Mouse (Mus musculus): Measurements from ENCODE around the gene Aak1. TPM values are rescaled to one million over a fixed set of nuclear protein-coding genes. Genes with fewer than 3 reads are reported as not detected.
A peak's percentile ranks its signal among the peaks of the same experiment; 100 is the strongest.
"Not testable (repeated sequence)": the region's sequence is repeated elsewhere in the genome, so short reads cannot be mapped to it uniquely, and the experiment has no call there.

The Aak1 gene
- polyA plus RNA-seq, 1 experiment = 22.8 TPM

DNA sequence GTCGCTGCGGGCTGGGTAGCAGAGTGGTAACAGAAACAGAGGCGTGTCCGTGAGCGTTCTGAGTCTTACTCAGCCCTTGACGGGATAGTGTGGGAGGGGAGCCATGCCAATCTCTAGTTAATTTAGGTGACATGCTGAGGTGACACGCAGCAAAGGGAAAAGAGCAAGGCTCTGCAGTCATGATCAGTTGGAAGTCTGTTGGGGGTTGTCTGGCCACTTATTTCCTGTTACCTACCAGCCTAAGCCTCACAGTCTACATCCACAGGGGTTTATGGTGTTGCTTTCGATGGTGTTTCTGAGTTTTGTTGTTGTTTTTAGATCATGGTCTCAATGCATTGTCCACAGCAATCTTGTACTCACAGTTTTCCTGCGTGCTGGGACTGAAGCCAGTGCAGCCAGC, 21.0 kb downstream of the Aak1 start:
- Histone ChIP-seq H3K27me3 (ENCODE audit: control insufficient read depth, insufficient read depth, low read length) (no peaks in the 10 kb centered on the region), H3K36me3 (ENCODE audit: control insufficient read depth, insufficient read depth, low read length) (0 out of 2 replicates have a peak, but pooled peaks cover 2% of the 10 kb centered on the region), H3K27ac (ENCODE audit: insufficient read depth, low read depth, low read length) (no peak overlapping the region), H3K4me1 (ENCODE audit: control insufficient read depth, insufficient read depth, insufficient read length, low read length) (peaks cover 4% of the 10 kb centered on the region; the same call in 1 of the 2 replicates), H3K4me3 (ENCODE audit: low read depth, low read length) (no peak overlapping the region)
- WGBS = 85% methylated on average over 9 of the region's 9 CpGs
- no peak for TF ChIP-seq POLR2A (IDR thresholded peaks at IDR 0.05; ENCODE audit: low read depth, low read length)
- TF ChIP-seq CTCF (IDR thresholded peaks at IDR 0.05; ENCODE audit: extremely low read depth, insufficient read length, insufficient replicate concordance, low read depth, low read length) = no peak

DNA sequence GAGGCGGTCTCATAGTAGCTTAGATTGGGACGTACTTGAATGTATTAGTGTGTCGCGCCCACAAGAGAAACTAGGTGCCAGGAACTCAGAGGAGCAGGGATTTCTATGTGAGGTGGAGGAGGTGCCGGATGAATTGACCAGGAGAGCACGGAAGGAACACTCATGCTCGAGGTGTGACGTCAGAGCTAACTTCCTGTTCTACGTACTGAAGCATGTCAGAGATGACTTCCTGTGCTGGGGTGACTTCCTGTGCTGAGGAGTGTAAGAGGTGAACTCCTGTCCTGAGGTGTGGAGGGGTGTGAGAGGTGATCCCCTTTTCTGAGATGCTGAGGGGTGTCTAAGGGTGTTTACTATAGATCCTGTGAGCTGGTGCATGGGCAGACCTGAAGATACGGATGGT, 22.5 kb downstream of the Aak1 start:
- H3K4me1 ChIP-seq (ENCODE audit: control insufficient read depth, insufficient read depth, insufficient read length, low read length) = peaks cover 4% of the 10 kb centered on the region; the same call in 1 of the 2 replicates
- H3K36me3 ChIP-seq (ENCODE audit: control insufficient read depth, insufficient read depth, low read length) = 0 out of 2 replicates have a peak, but pooled peaks cover 2% of the 10 kb centered on the region
- no peak overlapping the region for H3K4me3 ChIP-seq (ENCODE audit: low read depth, low read length)
- 90% methylated on average over 10 of the region's 10 CpGs for WGBS
- H3K27ac ChIP-seq (ENCODE audit: insufficient read depth, low read depth, low read length) = no peak overlapping the region
- no peak for TF ChIP-seq POLR2A (IDR thresholded peaks at IDR 0.05; ENCODE audit: low read depth, low read length)
- H3K27me3 ChIP-seq (ENCODE audit: control insufficient read depth, insufficient read depth, low read length) = no peaks in the 10 kb centered on the region

DNA sequence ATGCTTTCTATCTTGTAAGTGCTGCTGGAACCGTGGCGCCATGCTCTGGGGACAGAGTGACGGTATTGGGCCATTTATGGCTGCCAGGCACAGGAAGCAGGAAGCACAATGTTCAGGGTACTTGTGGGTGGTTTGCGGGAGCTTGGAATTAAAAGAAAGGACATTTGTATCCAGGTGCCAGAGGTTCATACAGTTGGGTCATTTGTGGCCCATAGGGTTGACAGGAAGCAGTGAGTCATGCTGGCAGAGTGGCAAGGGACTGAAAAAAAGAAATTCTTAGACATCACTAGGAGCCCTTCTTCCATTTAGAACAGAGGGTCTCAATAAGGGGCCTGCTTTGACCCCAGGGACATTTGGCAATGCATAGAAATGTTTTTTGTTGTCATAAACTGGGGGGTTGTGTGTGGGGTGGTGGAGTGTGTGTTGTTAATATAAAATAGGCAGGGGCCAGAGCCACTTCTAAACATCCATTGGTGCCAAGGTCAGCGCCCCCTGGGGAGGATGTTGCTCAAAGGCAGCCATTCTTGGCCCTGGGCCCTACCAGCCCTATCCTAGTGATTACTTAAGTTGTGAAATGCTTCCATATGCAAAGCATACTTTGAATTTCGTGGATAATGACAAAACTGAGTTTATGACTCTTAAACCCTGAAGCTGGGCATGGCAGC, 25.5 kb downstream of the Aak1 start:
- 83% methylated on average over 6 of the region's 6 CpGs for WGBS
- Histone ChIP-seq H3K4me3 (ENCODE audit: low read depth, low read length) (no peak overlapping the region), H3K27ac (ENCODE audit: insufficient read depth, low read depth, low read length) (no peak overlapping the region), H3K27me3 (ENCODE audit: control insufficient read depth, insufficient read depth, low read length) (no peaks in the 10 kb centered on the region), H3K36me3 (ENCODE audit: control insufficient read depth, insufficient read depth, low read length) (0 out of 2 replicates have a peak, but pooled peaks cover 2% of the 10 kb centered on the region), H3K4me1 (ENCODE audit: control insufficient read depth, insufficient read depth, insufficient read length, low read length) (0 out of 2 replicates have a peak, but pooled peaks cover 2% of the 10 kb centered on the region)
- TF ChIP-seq POLR2A (IDR thresholded peaks at IDR 0.05; ENCODE audit: low read depth, low read length) (no peak), CTCF (IDR thresholded peaks at IDR 0.05; ENCODE audit: extremely low read depth, insufficient read length, insufficient replicate concordance, low read depth, low read length) (no peak)

DNA sequence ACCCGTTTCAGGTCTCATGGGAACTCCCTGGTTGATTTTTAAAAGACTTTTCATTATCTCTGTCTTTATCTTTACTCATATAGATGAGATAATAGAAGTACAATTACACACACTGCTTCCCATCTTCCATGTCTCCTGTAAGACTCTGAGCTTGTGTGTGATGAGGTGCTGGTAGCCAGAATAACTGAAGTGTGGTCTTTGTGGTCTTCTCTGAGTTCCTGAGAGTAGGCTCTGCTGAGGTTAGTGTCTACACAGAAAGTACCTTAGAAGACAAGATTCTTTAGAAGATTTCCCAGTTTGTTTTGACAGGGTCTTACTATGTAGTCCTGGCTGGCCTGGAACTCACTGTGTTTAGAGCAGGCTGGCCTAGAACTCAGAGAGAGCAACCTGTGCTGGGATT, 27.1 kb downstream of the Aak1 start:
- no peak overlapping the region for H3K27ac ChIP-seq (ENCODE audit: insufficient read depth, low read depth, low read length)
- WGBS = 48% methylated on average over 1 of the region's 1 CpGs
- 0 out of 2 replicates have a peak, but pooled peaks cover 3% of the 10 kb centered on the region for H3K36me3 ChIP-seq (ENCODE audit: control insufficient read depth, insufficient read depth, low read length)
- H3K27me3 ChIP-seq (ENCODE audit: control insufficient read depth, insufficient read depth, low read length) = no peaks in the 10 kb centered on the region
- H3K4me3 ChIP-seq (ENCODE audit: low read depth, low read length) = no peak overlapping the region
- 0 out of 2 replicates have a peak, but pooled peaks cover 2% of the 10 kb centered on the region for H3K4me1 ChIP-seq (ENCODE audit: control insufficient read depth, insufficient read depth, insufficient read length, low read length)
- TF ChIP-seq CTCF (IDR thresholded peaks at IDR 0.05; ENCODE audit: extremely low read depth, insufficient read length, insufficient replicate concordance, low read depth, low read length) (no peak), POLR2A (IDR thresholded peaks at IDR 0.05; ENCODE audit: low read depth, low read length) (no peak)

DNA sequence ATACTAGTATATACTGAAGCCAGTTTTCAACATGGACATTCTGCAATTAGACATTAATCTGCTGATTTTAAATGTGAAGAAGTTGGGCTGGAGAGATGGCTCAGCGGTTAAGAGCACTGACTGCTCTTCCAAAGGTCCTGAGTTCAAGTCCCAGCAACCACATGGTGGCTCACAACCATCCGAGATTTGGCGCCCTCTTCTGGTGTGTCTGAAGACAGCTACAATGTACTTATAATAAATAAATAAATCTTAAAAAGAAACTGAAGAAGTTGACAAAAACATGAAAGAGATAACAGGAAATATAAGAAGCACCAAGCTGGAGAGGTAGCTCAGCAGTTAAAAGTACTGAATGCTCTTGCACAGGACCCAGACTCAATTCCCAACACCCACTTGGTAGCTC, 29.3 kb downstream of the Aak1 start:
- not testable (repeated sequence) for H3K4me1 ChIP-seq (ENCODE audit: control insufficient read depth, insufficient read depth, insufficient read length, low read length); H3K27me3 ChIP-seq (ENCODE audit: control insufficient read depth, insufficient read depth, low read length); H3K36me3 ChIP-seq (ENCODE audit: control insufficient read depth, insufficient read depth, low read length); H3K27ac ChIP-seq (ENCODE audit: insufficient read depth, low read depth, low read length); H3K4me3 ChIP-seq (ENCODE audit: low read depth, low read length)
- peak; percentile 30; the same call in 1 of the 2 replicates for TF ChIP-seq CTCF (IDR thresholded peaks at IDR 0.05; ENCODE audit: extremely low read depth, insufficient read length, insufficient replicate concordance, low read depth, low read length)
- WGBS = 81% methylated on average over 3 of the region's 3 CpGs

DNA sequence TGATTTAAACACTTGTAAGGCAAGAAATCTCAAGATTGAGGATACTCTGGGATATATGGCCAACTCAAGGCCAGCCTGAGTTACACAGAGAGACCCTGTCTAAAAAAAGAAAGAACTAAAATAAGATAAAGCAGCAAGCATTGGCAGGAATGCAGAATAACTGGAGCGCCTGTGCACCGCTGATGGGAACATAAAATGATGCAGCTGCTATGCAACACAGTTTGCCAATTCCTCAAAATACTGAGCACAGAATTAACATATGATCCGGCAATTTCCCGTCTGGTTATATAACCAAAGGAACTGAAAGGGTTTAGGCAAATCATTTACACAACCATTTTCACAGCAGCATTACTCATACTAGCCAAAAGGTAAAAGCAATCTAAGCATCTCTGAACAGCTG, 30.0 kb downstream of the Aak1 start:
- no peak overlapping the region for H3K4me3 ChIP-seq (ENCODE audit: low read depth, low read length)
- no peaks in the 10 kb centered on the region for H3K27me3 ChIP-seq (ENCODE audit: control insufficient read depth, insufficient read depth, low read length)
- no peak overlapping the region for H3K27ac ChIP-seq (ENCODE audit: insufficient read depth, low read depth, low read length)
- WGBS = 77% methylated on average over 4 of the region's 4 CpGs
- TF ChIP-seq CTCF (IDR thresholded peaks at IDR 0.05; ENCODE audit: extremely low read depth, insufficient read length, insufficient replicate concordance, low read depth, low read length) = no peak
- no peak for TF ChIP-seq POLR2A (IDR thresholded peaks at IDR 0.05; ENCODE audit: low read depth, low read length)
- peaks cover 6% of the 10 kb centered on the region; the same call in 1 of the 2 replicates for H3K36me3 ChIP-seq (ENCODE audit: control insufficient read depth, insufficient read depth, low read length)
- no peaks in the 10 kb centered on the region for H3K4me1 ChIP-seq (ENCODE audit: control insufficient read depth, insufficient read depth, insufficient read length, low read length)

DNA sequence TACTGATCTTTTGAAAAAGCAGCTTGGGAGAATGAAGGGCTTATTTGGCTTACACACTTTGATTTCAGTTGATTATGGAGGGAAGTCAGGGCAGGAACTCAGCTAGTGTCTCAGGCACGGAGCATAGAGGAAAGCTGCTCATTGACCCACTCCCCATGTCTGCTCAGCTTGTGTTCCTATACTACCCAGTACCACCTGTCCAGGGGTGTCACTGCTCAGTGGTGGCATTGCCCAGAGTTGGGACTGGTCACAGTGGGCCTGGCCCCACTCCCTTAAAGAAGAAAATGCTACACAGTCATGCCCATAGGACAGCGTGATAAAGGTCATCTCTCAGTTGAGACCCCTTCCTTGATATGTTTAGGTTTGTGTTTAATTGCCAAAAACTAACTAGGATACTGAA, 34.9 kb downstream of the Aak1 start:
- TF ChIP-seq POLR2A (IDR thresholded peaks at IDR 0.05; ENCODE audit: low read depth, low read length) (no peak), CTCF (IDR thresholded peaks at IDR 0.05; ENCODE audit: extremely low read depth, insufficient read length, insufficient replicate concordance, low read depth, low read length) (no peak)
- Histone ChIP-seq H3K36me3 (ENCODE audit: control insufficient read depth, insufficient read depth, low read length) (peaks cover 10% of the 10 kb centered on the region; the same call in 1 of the 2 replicates), H3K27me3 (ENCODE audit: control insufficient read depth, insufficient read depth, low read length) (no peaks in the 10 kb centered on the region), H3K4me1 (ENCODE audit: control insufficient read depth, insufficient read depth, insufficient read length, low read length) (no peaks in the 10 kb centered on the region), H3K4me3 (ENCODE audit: low read depth, low read length) (no peak overlapping the region), H3K27ac (ENCODE audit: insufficient read depth, low read depth, low read length) (no peak overlapping the region)
- WGBS = 89% methylated on average over 2 of the region's 2 CpGs

Data from small intestine, adult 2 months (tissue).